Mouse (Mus musculus): ENCODE results near the gene Elp1. TPM values are rescaled to one million over a fixed set of nuclear protein-coding genes. Genes with fewer than 3 reads are reported as not detected.

Elp1 gene
- polyA plus RNA-seq, 1 experiment = 23.5 TPM

- no peak within 1 kb of the TSS for H3ac ChIP-seq (ENCODE audit: control insufficient read depth, insufficient read length)
- TF ChIP-seq POLR2AphosphoS2 (IDR thresholded peaks at IDR 0.05; ENCODE audit: insufficient read length, low read depth) (no peak), MAX (IDR thresholded peaks at IDR 0.05; ENCODE audit: low read depth) (no peak), E2F4 (IDR thresholded peaks at IDR 0.05; ENCODE audit: insufficient read depth) (no peak), CEBPB (IDR thresholded peaks at IDR 0.05; ENCODE audit: insufficient read depth, poor library complexity, severe bottlenecking) (no peak), MYOG (IDR thresholded peaks at IDR 0.05; ENCODE audit: control insufficient read depth in 1 of 3, insufficient read depth in 1 of 3, insufficient read length in 2 of 3, low read depth in 2 of 3) (no peak), TCF12 (IDR thresholded peaks at IDR 0.05; ENCODE audit: insufficient read depth, poor library complexity, severe bottlenecking) (no peak), POLR2A (IDR thresholded peaks at IDR 0.05; ENCODE audit: insufficient read length, low read depth) (no peak), REST (IDR thresholded peaks at IDR 0.05; ENCODE audit: insufficient read depth, insufficient read length) (no peak), MYOD1 (IDR thresholded peaks at IDR 0.05; ENCODE audit: control insufficient read depth in 1 of 3, insufficient read length in 2 of 3, low read depth in 2 of 3) (no peak), SRF (IDR thresholded peaks at IDR 0.05; ENCODE audit: control insufficient read depth, insufficient read length, low read depth) (no peak), TCF3 (IDR thresholded peaks at IDR 0.05; ENCODE audit: insufficient read length, low read depth) (no peak), USF1 (IDR thresholded peaks at IDR 0.05; ENCODE audit: low read depth) (no peak)
Observed at GRCm38 (mm10) chr4:56740020-56740485, 62.1 kb downstream of the Elp1 start, which contains the start of gene Gm26657. Gene Gm26657, plus strand, starts transcription at chr4:56740070.

GRCm38 (mm10) chr4:56725839-56726238 is 76.3 kb downstream of the Elp1 start:
- Histone ChIP-seq H3K79me2 (ENCODE audit: control insufficient read depth, insufficient read depth) (no peaks in the 10 kb centered on the region), H3K4me2 (ENCODE audit: low read depth) (no peak overlapping the region), H3K4me3 (no peak overlapping the region), H3K36me3 (ENCODE audit: control insufficient read depth, insufficient read depth) (no peaks in the 10 kb centered on the region), H3ac (ENCODE audit: control insufficient read depth, insufficient read length) (no peak overlapping the region), H3K27me3 (ENCODE audit: control insufficient read depth, insufficient read depth, insufficient read length) (no peaks in the 10 kb centered on the region)
- TF ChIP-seq REST (IDR thresholded peaks at IDR 0.05; ENCODE audit: insufficient read depth, insufficient read length) (no peak), MYOD1 (IDR thresholded peaks at IDR 0.05; ENCODE audit: control insufficient read depth in 1 of 3, insufficient read length in 2 of 3, low read depth in 2 of 3) (no peak), POLR2AphosphoS2 (IDR thresholded peaks at IDR 0.05; ENCODE audit: insufficient read length, low read depth) (no peak), E2F4 (IDR thresholded peaks at IDR 0.05; ENCODE audit: insufficient read depth) (no peak), MAX (IDR thresholded peaks at IDR 0.05; ENCODE audit: low read depth) (no peak), POLR2A (IDR thresholded peaks at IDR 0.05; ENCODE audit: insufficient read length, low read depth) (no peak), TCF12 (IDR thresholded peaks at IDR 0.05; ENCODE audit: insufficient read depth, poor library complexity, severe bottlenecking) (no peak), CEBPB (IDR thresholded peaks at IDR 0.05; ENCODE audit: insufficient read depth, poor library complexity, severe bottlenecking) (no peak), MYOG (IDR thresholded peaks at IDR 0.05; ENCODE audit: control insufficient read depth in 1 of 3, insufficient read depth in 1 of 3, insufficient read length in 2 of 3, low read depth in 2 of 3) (no peak), SRF (IDR thresholded peaks at IDR 0.05; ENCODE audit: control insufficient read depth, insufficient read length, low read depth) (no peak), TCF3 (IDR thresholded peaks at IDR 0.05; ENCODE audit: insufficient read length, low read depth) (no peak), USF1 (IDR thresholded peaks at IDR 0.05; ENCODE audit: low read depth) (no peak)

More at GRCm38 (mm10) chr4:56740020-56740485, 62.1 kb downstream of the Elp1 start, which contains the start of gene Gm26657:
- Histone ChIP-seq H3K36me3 (ENCODE audit: control insufficient read depth, insufficient read depth) (peaks cover 13% of the 10 kb centered on the region), H3K27me3 (ENCODE audit: control insufficient read depth, insufficient read depth, insufficient read length) (no peaks in the 10 kb centered on the region), H3K79me2 (ENCODE audit: control insufficient read depth, insufficient read depth) (no peaks in the 10 kb centered on the region), H3K4me3 (no peak within 1 kb of the TSS), H3K4me2 (ENCODE audit: low read depth) (no peak within 1 kb of the TSS)

- no peak overlapping the region for H3K4me2 ChIP-seq (ENCODE audit: low read depth)
- no peaks in the 10 kb centered on the region for H3K36me3 ChIP-seq (ENCODE audit: control insufficient read depth, insufficient read depth)
- H3ac ChIP-seq (ENCODE audit: control insufficient read depth, insufficient read length) = no peak overlapping the region
- H3K27me3 ChIP-seq (ENCODE audit: control insufficient read depth, insufficient read depth, insufficient read length) = no peaks in the 10 kb centered on the region
- TF ChIP-seq REST (IDR thresholded peaks at IDR 0.05; ENCODE audit: insufficient read depth, insufficient read length) (no peak), MAX (IDR thresholded peaks at IDR 0.05; ENCODE audit: low read depth) (no peak), USF1 (IDR thresholded peaks at IDR 0.05; ENCODE audit: low read depth) (no peak), TCF3 (IDR thresholded peaks at IDR 0.05; ENCODE audit: insufficient read length, low read depth) (no peak)
- no peaks in the 10 kb centered on the region for H3K79me2 ChIP-seq (ENCODE audit: control insufficient read depth, insufficient read depth)
- no peak overlapping the region for H3K4me3 ChIP-seq
Observed at GRCm38 (mm10) chr4:56723237-56723636, 78.9 kb downstream of the Elp1 start.

- no peak overlapping the region for H3K4me3 ChIP-seq
- H3ac ChIP-seq (ENCODE audit: control insufficient read depth, insufficient read length) = no peak overlapping the region
- TF ChIP-seq TCF12 (IDR thresholded peaks at IDR 0.05; ENCODE audit: insufficient read depth, poor library complexity, severe bottlenecking) = no peak
- no peak for TF ChIP-seq MYOG (IDR thresholded peaks at IDR 0.05; ENCODE audit: control insufficient read depth in 1 of 3, insufficient read depth in 1 of 3, insufficient read length in 2 of 3, low read depth in 2 of 3)
- no peak for TF ChIP-seq MYOD1 (IDR thresholded peaks at IDR 0.05; ENCODE audit: control insufficient read depth in 1 of 3, insufficient read length in 2 of 3, low read depth in 2 of 3)
- TF ChIP-seq CEBPB (IDR thresholded peaks at IDR 0.05; ENCODE audit: insufficient read depth, poor library complexity, severe bottlenecking) = no peak
- TF ChIP-seq REST (IDR thresholded peaks at IDR 0.05; ENCODE audit: insufficient read depth, insufficient read length) = no peak
- no peak for TF ChIP-seq E2F4 (IDR thresholded peaks at IDR 0.05; ENCODE audit: insufficient read depth)
- no peak for TF ChIP-seq TCF3 (IDR thresholded peaks at IDR 0.05; ENCODE audit: insufficient read length, low read depth)
- no peak for TF ChIP-seq POLR2A (IDR thresholded peaks at IDR 0.05; ENCODE audit: insufficient read length, low read depth)
- TF ChIP-seq MAX (IDR thresholded peaks at IDR 0.05; ENCODE audit: low read depth) = no peak
- TF ChIP-seq POLR2AphosphoS2 (IDR thresholded peaks at IDR 0.05; ENCODE audit: insufficient read length, low read depth) = no peak
- TF ChIP-seq SRF (IDR thresholded peaks at IDR 0.05; ENCODE audit: control insufficient read depth, insufficient read length, low read depth) = no peak
- TF ChIP-seq USF1 (IDR thresholded peaks at IDR 0.05; ENCODE audit: low read depth) = no peak
- no peaks in the 10 kb centered on the region for H3K36me3 ChIP-seq (ENCODE audit: control insufficient read depth, insufficient read depth)
- H3K4me2 ChIP-seq (ENCODE audit: low read depth) = no peak overlapping the region
- H3K27me3 ChIP-seq (ENCODE audit: control insufficient read depth, insufficient read depth, insufficient read length) = no peaks in the 10 kb centered on the region
- no peaks in the 10 kb centered on the region for H3K79me2 ChIP-seq (ENCODE audit: control insufficient read depth, insufficient read depth)
Observed at GRCm38 (mm10) chr4:56722346-56722745, 79.8 kb downstream of the Elp1 start.

GRCm38 (mm10) chr4:56721469-56721868 is 80.7 kb downstream of the Elp1 start:
- Histone ChIP-seq H3K4me2 (ENCODE audit: low read depth) (no peak overlapping the region), H3K79me2 (ENCODE audit: control insufficient read depth, insufficient read depth) (no peaks in the 10 kb centered on the region), H3K27me3 (ENCODE audit: control insufficient read depth, insufficient read depth, insufficient read length) (no peaks in the 10 kb centered on the region), H3K4me3 (no peak overlapping the region), H3ac (ENCODE audit: control insufficient read depth, insufficient read length) (no peak overlapping the region), H3K36me3 (ENCODE audit: control insufficient read depth, insufficient read depth) (no peaks in the 10 kb centered on the region)
- TF ChIP-seq TCF12 (IDR thresholded peaks at IDR 0.05; ENCODE audit: insufficient read depth, poor library complexity, severe bottlenecking) = no peak
- no peak for TF ChIP-seq POLR2AphosphoS2 (IDR thresholded peaks at IDR 0.05; ENCODE audit: insufficient read length, low read depth)
- TF ChIP-seq E2F4 (IDR thresholded peaks at IDR 0.05; ENCODE audit: insufficient read depth) = no peak
- TF ChIP-seq MAX (IDR thresholded peaks at IDR 0.05; ENCODE audit: low read depth) = no peak
- TF ChIP-seq USF1 (IDR thresholded peaks at IDR 0.05; ENCODE audit: low read depth) = no peak
- TF ChIP-seq TCF3 (IDR thresholded peaks at IDR 0.05; ENCODE audit: insufficient read length, low read depth) = no peak
- no peak for TF ChIP-seq MYOD1 (IDR thresholded peaks at IDR 0.05; ENCODE audit: control insufficient read depth in 1 of 3, insufficient read length in 2 of 3, low read depth in 2 of 3)
- no peak for TF ChIP-seq CEBPB (IDR thresholded peaks at IDR 0.05; ENCODE audit: insufficient read depth, poor library complexity, severe bottlenecking)
- no peak for TF ChIP-seq SRF (IDR thresholded peaks at IDR 0.05; ENCODE audit: control insufficient read depth, insufficient read length, low read depth)

Measured in myocyte (in vitro differentiated cells).